ENCODE assay signal across 21 mouse cellular contexts in genomic region chr5:74293513-74293912, GRCm38 (mm10).
DNase-seq lines count a peak whose midpoint lies in the region; ATAC-seq and TF ChIP-seq lines count a peak whose summit lies in the region.
"Had no signal": no experiment of that assay in that cellular context is flagged by ENCODE, and none has a peak within 500 bp of the region (broad histone marks: within the 10 kb centered on the region; RNA-seq: fewer than 3 reads in every experiment).

No protein-coding gene starts in this region.

- H3K27me3 ChIP-seq in lung, embryonic 14.5 days (ENCODE audit: insufficient read depth, low read length), result no peaks in the 10 kb centered on the region
- no peaks in the 10 kb centered on the region for H3K27me3 ChIP-seq in lung, embryonic 16.5 days (ENCODE audit: control insufficient read depth, insufficient read depth, low read depth, low read length)
- H3K27me3 ChIP-seq in limb, embryonic 10.5 days (ENCODE audit: low read depth, poor library complexity, severe bottlenecking), result no peaks in the 10 kb centered on the region
- H3K27me3 ChIP-seq: embryonic facial prominence, embryonic 13.5 days; embryonic facial prominence, embryonic 15.5 days; forebrain, embryonic 13.5 days; forebrain, embryonic 15.5 days had no signal

- H3K36me3 ChIP-seq in lung, embryonic 14.5 days (ENCODE audit: insufficient read depth), result no peaks in the 10 kb centered on the region
- H3K36me3 ChIP-seq in lung, embryonic 16.5 days (ENCODE audit: control insufficient read depth, insufficient read depth, low read length), result no peaks in the 10 kb centered on the region
- H3K36me3 ChIP-seq in limb, embryonic 10.5 days, result no peaks in the 10 kb centered on the region
- H3K36me3 ChIP-seq: embryonic facial prominence, embryonic 13.5 days; embryonic facial prominence, embryonic 15.5 days; forebrain, embryonic 15.5 days had no signal

- H3K4me1 ChIP-seq in lung, embryonic 14.5 days (ENCODE audit: insufficient read depth), result peaks cover 5% of the 10 kb centered on the region; the same call in 1 of the 2 replicates
- peaks cover 38% of the 10 kb centered on the region for H3K4me1 ChIP-seq in lung, embryonic 16.5 days (replicated peaks; ENCODE audit: control insufficient read depth, insufficient read depth, low read length)
- H3K4me1 ChIP-seq in limb, embryonic 10.5 days, result peaks cover 20% of the 10 kb centered on the region; the same call in 1 of the 2 replicates

- no peak overlapping the region for H3K4me2 ChIP-seq in lung, embryonic 14.5 days
- no peak overlapping the region for H3K4me2 ChIP-seq in lung, embryonic 16.5 days (ENCODE audit: low read depth, low read length)
- H3K4me2 ChIP-seq: embryonic facial prominence, embryonic 13.5 days; embryonic facial prominence, embryonic 15.5 days; forebrain, embryonic 13.5 days; forebrain, embryonic 15.5 days had no signal

- no peak overlapping the region for H3K27ac ChIP-seq in lung, embryonic 14.5 days (ENCODE audit: low read depth)
- peak overlapping the region; percentile 34; the same call in 1 of the 2 replicates for H3K27ac ChIP-seq in lung, embryonic 16.5 days (ENCODE audit: low read length)
- peak overlapping the region; percentile 7; the same call in 1 of the 2 replicates for H3K27ac ChIP-seq in limb, embryonic 10.5 days
- H3K27ac ChIP-seq: embryonic facial prominence, embryonic 13.5 days; embryonic facial prominence, embryonic 15.5 days; forebrain, embryonic 13.5 days; forebrain, embryonic 15.5 days had no signal

- peak; percentile 28; the same call in 1 of the 2 replicates for ATAC-seq in lung, embryonic 14.5 days (ENCODE audit: insufficient read depth)
- peak; percentile 6; the same call in 1 of the 2 replicates for ATAC-seq in lung, embryonic 16.5 days (ENCODE audit: low read depth)
- ATAC-seq in erythroid progenitor cell, adult 5-6 weeks (replicated peaks; ENCODE audit: low FRiP score, poor library complexity, severe bottlenecking), result no peak
- ATAC-seq: forebrain, embryonic 13.5 days; forebrain, embryonic 15.5 days had no signal

- no peaks in the 10 kb centered on the region for H3K9me3 ChIP-seq in lung, embryonic 14.5 days (ENCODE audit: low read depth, low read length)
- no peaks in the 10 kb centered on the region for H3K9me3 ChIP-seq in lung, embryonic 16.5 days (ENCODE audit: control insufficient read depth, low read length)
- H3K9me3 ChIP-seq in limb, embryonic 10.5 days (replicated peaks), result no peaks in the 10 kb centered on the region
- H3K9me3 ChIP-seq: embryonic facial prominence, embryonic 13.5 days; embryonic facial prominence, embryonic 15.5 days; forebrain, embryonic 13.5 days; forebrain, embryonic 15.5 days had no signal

- 39% methylated on average over 5 of the region's 5 CpGs for WGBS in lung, embryonic 14.5 days
- whole genome bisulfite sequencing in lung, embryonic 16.5 days, result 40% methylated on average over 5 of the region's 5 CpGs
- 80% methylated on average over 5 of the region's 5 CpGs for WGBS in limb, embryonic 10.5 days

- H3K9ac ChIP-seq in lung, embryonic 14.5 days, result no peak overlapping the region
- H3K9ac ChIP-seq in lung, embryonic 16.5 days (ENCODE audit: low read length), result no peak overlapping the region
- H3K9ac ChIP-seq: embryonic facial prominence, embryonic 13.5 days; embryonic facial prominence, embryonic 15.5 days; forebrain, embryonic 13.5 days; forebrain, embryonic 15.5 days had no signal

- peak; percentile 70 for DNase-seq in lung, embryonic 14.5 days
- DNase-seq in lung, postnatal 36 days, result no peak
- no peak for DNase-seq in lung, postnatal 10 days
- no peak for DNase-seq in limb, embryonic 10.5 days (ENCODE audit: low spot score)
- DNase-seq: adrenal gland, adult 2 months; adrenal gland, postnatal 10 days; adrenal gland, postnatal 25 days; cerebellum, adult 11 months; cerebellum, adult 18-20 months; cerebellum, adult 8-10 months; cerebellum, adult 9-11 months; cerebellum, postnatal 14 days; cerebellum, postnatal 36 days; embryo, embryonic 11 days had no signal

- TF ChIP-seq CTCF in lung, embryonic 14.5 days (IDR thresholded peaks at IDR 0.05; ENCODE audit: low read depth), result no peak

- no peak overlapping the region for H3K4me3 ChIP-seq in lung, embryonic 14.5 days (ENCODE audit: low read depth, low read length)
- no peak overlapping the region for H3K4me3 ChIP-seq in lung, embryonic 16.5 days (ENCODE audit: low read length)
- H3K4me3 ChIP-seq in limb, embryonic 10.5 days, result no peak overlapping the region
- H3K4me3 ChIP-seq: embryonic facial prominence, embryonic 13.5 days; embryonic facial prominence, embryonic 15.5 days; erythroblast, embryonic 14.5 days; forebrain, embryonic 13.5 days; forebrain, embryonic 15.5 days had no signal
